17 mouse cellular contexts compared by ENCODE assay signal in genomic region chr1:120961984-120962383, GRCm38 (mm10).
DNase-seq lines count a peak whose midpoint lies in the region; ATAC-seq and TF ChIP-seq lines count a peak whose summit lies in the region.
"Had no signal": no experiment of that assay in that cellular context is flagged by ENCODE, and none has a peak within 500 bp of the region (broad histone marks: within the 10 kb centered on the region; RNA-seq: fewer than 3 reads in every experiment).

No protein-coding gene starts in this region.

- H3K27ac ChIP-seq in liver, adult 2 months (replicated peaks; ENCODE audit: insufficient read depth, low read depth, low read length): no peak overlapping the region
- H3K27ac ChIP-seq in heart, embryonic 11.5 days (ENCODE audit: low read depth, low read length): no peak overlapping the region
- no peak overlapping the region for H3K27ac ChIP-seq in intestine, embryonic 15.5 days
- H3K27ac ChIP-seq: heart, embryonic 15.5 days; hindbrain, embryonic 14.5 days; liver, embryonic 13.5 days had no signal

- no peak overlapping the region for H3K4me2 ChIP-seq in heart, embryonic 11.5 days
- no peak overlapping the region for H3K4me2 ChIP-seq in intestine, embryonic 15.5 days (replicated peaks)
- H3K4me2 ChIP-seq: heart, embryonic 15.5 days; hindbrain, embryonic 14.5 days; liver, embryonic 13.5 days had no signal

- no peaks in the 10 kb centered on the region for H3K4me1 ChIP-seq in liver, adult 2 months (ENCODE audit: control insufficient read depth, insufficient read depth, low read length)
- H3K4me1 ChIP-seq in heart, embryonic 11.5 days (ENCODE audit: control insufficient read depth, insufficient read depth, low read length): no peaks in the 10 kb centered on the region
- no peaks in the 10 kb centered on the region for H3K4me1 ChIP-seq in intestine, embryonic 15.5 days (replicated peaks)
- H3K4me1 ChIP-seq: heart, embryonic 15.5 days; liver, embryonic 13.5 days had no signal

- peak; percentile 28 for DNase-seq in liver, adult 2 months (ENCODE audit: extremely low read depth, low read depth, low spot score)
- no peak for DNase-seq in liver
- peak; percentile 64 for DNase-seq in embryo, embryonic 11 days
- DNase-seq in fat pad, adult 2 months (ENCODE audit: extremely low read depth, low read depth, low spot score): peak; percentile 72
- peak; percentile 30 for DNase-seq in retina, embryonic 14.5 days (ENCODE audit: low spot score)
- DNase-seq: adrenal gland, postnatal 10 days; cerebellum, postnatal 14 days; kidney, postnatal 14 days; liver, embryonic 13.5 days; lung, postnatal 36 days; spleen, adult 18-20 months had no signal

- no peaks in the 10 kb centered on the region for H3K36me3 ChIP-seq in liver, adult 2 months (ENCODE audit: control insufficient read depth, insufficient read depth, low read length)
- no peaks in the 10 kb centered on the region for H3K36me3 ChIP-seq in heart, embryonic 11.5 days (ENCODE audit: control insufficient read depth, insufficient read depth, low read length)
- H3K36me3 ChIP-seq in intestine, embryonic 15.5 days: no peaks in the 10 kb centered on the region
- H3K36me3 ChIP-seq: heart, embryonic 15.5 days; liver, embryonic 13.5 days had no signal

- 13% methylated on average over 8 of the region's 8 CpGs for WGBS in liver, adult 2 months
- WGBS in heart, embryonic 11.5 days (ENCODE audit: insufficient replicate concordance): 9% methylated on average over 8 of the region's 8 CpGs
- 11% methylated on average over 8 of the region's 8 CpGs for WGBS in intestine, embryonic 15.5 days

- H3K27me3 ChIP-seq in liver, adult 2 months (ENCODE audit: control insufficient read depth, insufficient read depth, low read length): no peaks in the 10 kb centered on the region
- H3K27me3 ChIP-seq in heart, embryonic 11.5 days (ENCODE audit: control insufficient read depth, insufficient read depth, low read length): no peaks in the 10 kb centered on the region
- H3K27me3 ChIP-seq in intestine, embryonic 15.5 days (replicated peaks): no peaks in the 10 kb centered on the region
- H3K27me3 ChIP-seq: heart, embryonic 15.5 days; liver, embryonic 13.5 days had no signal

- no peak overlapping the region for H3K4me3 ChIP-seq in liver, adult 2 months (ENCODE audit: insufficient read depth, low read depth, low read length)
- no peak overlapping the region for H3K4me3 ChIP-seq in heart, embryonic 11.5 days (ENCODE audit: low read depth, low read length)
- H3K4me3 ChIP-seq in intestine, embryonic 15.5 days (replicated peaks): no peak overlapping the region
- H3K4me3 ChIP-seq: heart, embryonic 15.5 days; liver, embryonic 13.5 days; myocyte had no signal

- no peak for ATAC-seq in heart, embryonic 11.5 days (replicated peaks; ENCODE audit: insufficient number of reproducible peaks, low FRiP score, low TSS enrichment)
- no peak for ATAC-seq in intestine, embryonic 15.5 days
- ATAC-seq: Patski had no signal

- no peak for TF ChIP-seq POLR2A in liver, adult 2 months (IDR thresholded peaks at IDR 0.05; ENCODE audit: extremely low read depth, insufficient read depth, low read length)

- no peaks in the 10 kb centered on the region for H3K79me2 ChIP-seq in liver, adult 2 months (ENCODE audit: control insufficient read depth, insufficient read depth, low read length)

- no peak for TF ChIP-seq CTCF in liver, adult 2 months (IDR thresholded peaks at IDR 0.05; ENCODE audit: low read depth, low read length)

- H3K9me3 ChIP-seq in heart, embryonic 11.5 days (replicated peaks; ENCODE audit: control insufficient read depth, low read length): no peaks in the 10 kb centered on the region
- H3K9me3 ChIP-seq in intestine, embryonic 15.5 days: no peaks in the 10 kb centered on the region
- H3K9me3 ChIP-seq: heart, embryonic 15.5 days; liver, embryonic 13.5 days had no signal

- H3K9ac ChIP-seq in liver, adult 2 months (ENCODE audit: low read depth, low read length): no peak overlapping the region
- no peak overlapping the region for H3K9ac ChIP-seq in heart, embryonic 11.5 days (ENCODE audit: low read depth, low read length)
- no peak overlapping the region for H3K9ac ChIP-seq in intestine, embryonic 15.5 days
- H3K9ac ChIP-seq: heart, embryonic 15.5 days; hindbrain, embryonic 14.5 days; liver, embryonic 13.5 days had no signal
